Mouse (Mus musculus) midbrain, embryonic 15.5 days (tissue): Measurements from ENCODE around the gene Wnt10a. TPM values are rescaled to one million over a fixed set of nuclear protein-coding genes. Genes with fewer than 3 reads are reported as not detected.

Experiments used
- ATAC-seq: fragments of 200-750 bp; cut with Nextera tagmentation; replicated peaks from 2 replicates; pipeline ENCODE4 v1.8.0; 2017; ENCODE audit warnings: moderate TSS enrichment
- H3K27ac ChIP-seq: fragments of 300-500 bp; sonication (generic); 2 replicates; pipeline ENCODE4 v1.5.1; 2015; ENCODE audit warnings: mild to moderate bottlenecking, inconsistent platforms
- H3K27me3 ChIP-seq: fragments of 300-500 bp; sonication (generic); replicated peaks from 2 replicates; pipeline ENCODE4 v1.6.1; 2015; ENCODE audit warnings: inconsistent platforms
- H3K36me3 ChIP-seq: fragments of 300-500 bp; sonication (generic); replicated peaks from 2 replicates; pipeline ENCODE4 v1.6.1; 2015; ENCODE audit warnings: inconsistent platforms
- H3K4me1 ChIP-seq: fragments of 300-500 bp; sonication (generic); 2 replicates; pipeline ENCODE4 v1.6.1; 2015; ENCODE audit warnings: inconsistent platforms
- H3K4me2 ChIP-seq: fragments of 300-500 bp; sonication (generic); 2 replicates; pipeline ENCODE4 v1.6.1; 2015; ENCODE audit warnings: inconsistent platforms, mild to moderate bottlenecking, moderate library complexity
- H3K4me3 ChIP-seq: fragments of 300-500 bp; sonication (generic); 2 replicates; pipeline ENCODE4 v1.5.1; 2015; ENCODE audit warnings: mild to moderate bottlenecking, inconsistent platforms
- H3K9ac ChIP-seq: fragments of 300-500 bp; sonication (generic); 2 replicates; pipeline ENCODE4 v1.6.1; 2015; ENCODE audit warnings: mild to moderate bottlenecking, inconsistent platforms
- H3K9me3 ChIP-seq: fragments of 300-500 bp; sonication (generic); 2 replicates; pipeline ENCODE4 v1.6.1; 2016; ENCODE audit warnings: inconsistent platforms
- WGBS: fragments of 180-500 bp; shearing (Covaris S2); methylation state at CpG from one replicate; pipeline ENCODE4 v1.1.7; 2015; ENCODE audit warnings: mixed read lengths; 5-methylcytosine and 5-hydroxymethylcytosine counted together
- polyA plus RNA-seq: library from polyadenylated mRNA; unstranded; fragments of >200 nt; fragmentation: Nextera tagmentation; extraction: Ambion mirVana; gene quantifications from 2 replicates; pipeline ENCODE4 v1.2.1, GENCODE M21; 2015

The Wnt10a gene
- 0.34 and 0.37 TPM in 2 replicates for polyA plus RNA-seq

DNA sequence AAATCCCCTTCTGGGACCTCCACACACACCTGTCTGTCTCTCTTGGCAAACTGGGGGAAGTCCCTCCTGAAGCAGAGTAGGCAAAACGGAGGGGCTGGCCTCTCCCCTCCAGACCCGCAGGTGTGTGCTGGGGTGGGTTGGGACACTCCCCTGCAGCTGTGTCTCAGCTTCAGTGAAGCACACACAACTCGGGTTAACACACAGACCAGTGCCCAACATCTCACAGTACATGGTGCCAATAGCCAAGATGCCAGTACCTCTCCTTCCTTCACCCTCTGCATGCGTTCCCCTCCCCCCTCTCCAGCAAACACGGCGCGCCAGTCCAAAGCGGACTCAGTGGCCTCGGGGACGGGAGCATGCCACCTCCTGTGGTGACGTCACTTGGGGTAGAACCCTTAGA, at the start of gene Wnt10a:
Gene Wnt10a (plus strand): TSS at position 268 of the 400 bp plus-strand sequence.
- Histone ChIP-seq H3K4me2 (peak within 1 kb of the TSS; percentile 59), H3K36me3 (no peaks in the 10 kb centered on the region), H3K9me3 (no peaks in the 10 kb centered on the region), H3K9ac (peak within 1 kb of the TSS; percentile 22; the same call in 1 of the 2 replicates), H3K27me3 (peaks cover 82% of the 10 kb centered on the region), H3K4me3 (peak within 1 kb of the TSS; percentile 30), H3K27ac (no peak within 1 kb of the TSS), H3K4me1 (peaks cover 32% of the 10 kb centered on the region)
- ATAC-seq: no peak
- WGBS: 1% methylated on average over 11 of the region's 11 CpGs

DNA sequence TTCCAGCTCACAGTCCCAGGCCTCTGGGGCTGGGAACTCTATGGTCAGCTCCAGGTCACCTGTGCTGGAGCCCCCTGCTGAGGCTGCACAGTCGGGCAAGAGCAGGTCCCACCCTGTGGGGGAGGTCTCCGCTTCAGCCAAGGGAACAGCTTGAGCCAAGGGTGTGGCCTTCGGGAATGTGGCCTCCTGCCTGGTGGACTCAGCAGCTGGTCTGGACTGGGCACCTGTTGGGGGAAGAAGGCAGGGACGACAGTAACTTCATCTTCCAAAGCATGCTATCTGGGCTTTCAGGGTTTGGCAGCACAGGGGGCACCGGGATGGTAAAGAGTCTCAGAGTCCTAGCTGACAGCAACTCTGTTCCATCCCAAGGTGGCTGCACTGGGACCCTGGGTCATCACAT, 44.0 kb upstream of the Wnt10a start:
- no peak overlapping the region for H3K4me2 ChIP-seq
- H3K36me3 ChIP-seq: no peaks in the 10 kb centered on the region
- H3K27ac ChIP-seq: no peak overlapping the region
- H3K9me3 ChIP-seq: no peaks in the 10 kb centered on the region
- 73% methylated on average over 5 of the region's 5 CpGs for WGBS
- peaks cover 4% of the 10 kb centered on the region; the same call in 1 of the 2 replicates for H3K4me1 ChIP-seq
- H3K9ac ChIP-seq: no peak overlapping the region
- ATAC-seq: no peak
- H3K27me3 ChIP-seq: peaks cover 11% of the 10 kb centered on the region; the same call in 1 of the 2 replicates
- no peak overlapping the region for H3K4me3 ChIP-seq

- 7% methylated on average over 30 of the region's 30 CpGs for WGBS
- H3K27me3 ChIP-seq: peaks cover 11% of the 10 kb centered on the region; the same call in 1 of the 2 replicates
- H3K9ac ChIP-seq: no peak within 1 kb of the TSS
- H3K9me3 ChIP-seq: no peaks in the 10 kb centered on the region
- no peak for ATAC-seq
- H3K4me3 ChIP-seq: no peak within 1 kb of the TSS
- H3K4me2 ChIP-seq: peak within 1 kb of the TSS; percentile 34
- H3K27ac ChIP-seq: no peak within 1 kb of the TSS
- peaks cover 4% of the 10 kb centered on the region; the same call in 1 of the 2 replicates for H3K4me1 ChIP-seq
- H3K36me3 ChIP-seq: no peaks in the 10 kb centered on the region
These were observed 42.6 kb upstream of the Wnt10a start, which contains the start of gene Prkag3 for GRCm38 (mm10) chr1:74748643-74749271. Gene Prkag3, minus strand, starts transcription at chr1:74749221.

DNA sequence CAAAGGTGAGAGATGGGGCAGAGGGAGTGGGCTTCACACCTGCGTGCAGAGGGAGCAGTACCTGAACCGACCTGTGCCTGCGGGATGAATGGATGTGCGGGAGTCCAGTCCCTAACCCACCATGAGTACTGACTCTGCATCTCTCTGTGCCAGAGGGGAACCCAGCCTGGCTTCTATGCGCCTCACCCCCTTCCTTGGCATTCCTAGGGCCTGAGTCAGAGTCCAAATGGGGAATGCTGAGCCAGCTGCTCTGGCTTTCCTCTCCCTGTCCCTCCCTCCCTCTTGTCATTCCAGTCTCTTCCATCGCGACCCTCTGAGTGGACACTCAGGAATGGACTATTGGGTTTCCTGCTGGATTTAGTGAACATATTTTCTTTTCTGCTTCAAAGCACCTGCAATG, 42.0 kb upstream of the Wnt10a start:
- no peak overlapping the region for H3K4me2 ChIP-seq
- H3K27me3 ChIP-seq: peaks cover 11% of the 10 kb centered on the region; the same call in 1 of the 2 replicates
- ATAC-seq: no peak
- WGBS: 78% methylated on average over 7 of the region's 7 CpGs
- H3K9me3 ChIP-seq: no peaks in the 10 kb centered on the region
- peaks cover 4% of the 10 kb centered on the region; the same call in 1 of the 2 replicates for H3K4me1 ChIP-seq
- no peak overlapping the region for H3K4me3 ChIP-seq
- H3K9ac ChIP-seq: no peak overlapping the region
- no peaks in the 10 kb centered on the region for H3K36me3 ChIP-seq
- no peak overlapping the region for H3K27ac ChIP-seq

GRCm38 (mm10) chr1:74750683-74751082, 40.6 kb upstream of the Wnt10a start:
- Histone ChIP-seq H3K36me3 (no peaks in the 10 kb centered on the region), H3K4me2 (no peak overlapping the region), H3K27me3 (peaks cover 11% of the 10 kb centered on the region; the same call in 1 of the 2 replicates), H3K9me3 (no peaks in the 10 kb centered on the region), H3K27ac (no peak overlapping the region), H3K4me1 (peaks cover 4% of the 10 kb centered on the region; the same call in 1 of the 2 replicates), H3K4me3 (no peak overlapping the region), H3K9ac (no peak overlapping the region)
- 80% methylated on average over 4 of the region's 4 CpGs for WGBS
- ATAC-seq: no peak

GRCm38 (mm10) chr1:74752150-74752549, 39.2 kb upstream of the Wnt10a start:
- ATAC-seq: no peak
- Histone ChIP-seq H3K9ac (no peak overlapping the region), H3K36me3 (no peaks in the 10 kb centered on the region), H3K4me3 (no peak overlapping the region), H3K27ac (no peak overlapping the region), H3K4me2 (no peak overlapping the region), H3K4me1 (peaks cover 4% of the 10 kb centered on the region; the same call in 1 of the 2 replicates), H3K27me3 (peaks cover 6% of the 10 kb centered on the region; the same call in 1 of the 2 replicates), H3K9me3 (no peaks in the 10 kb centered on the region)
- WGBS: 83% methylated on average over 8 of the region's 8 CpGs

GRCm38 (mm10) chr1:74752833-74753232, 38.5 kb upstream of the Wnt10a start:
- no peaks in the 10 kb centered on the region for H3K9me3 ChIP-seq
- no peaks in the 10 kb centered on the region for H3K36me3 ChIP-seq
- peaks cover 4% of the 10 kb centered on the region; the same call in 1 of the 2 replicates for H3K4me1 ChIP-seq
- H3K4me2 ChIP-seq: no peak overlapping the region
- H3K4me3 ChIP-seq: no peak overlapping the region
- no peak overlapping the region for H3K27ac ChIP-seq
- peaks cover 4% of the 10 kb centered on the region; the same call in 1 of the 2 replicates for H3K27me3 ChIP-seq
- ATAC-seq: no peak
- WGBS: 98% methylated on average over 3 of the region's 3 CpGs
- H3K9ac ChIP-seq: no peak overlapping the region

DNA sequence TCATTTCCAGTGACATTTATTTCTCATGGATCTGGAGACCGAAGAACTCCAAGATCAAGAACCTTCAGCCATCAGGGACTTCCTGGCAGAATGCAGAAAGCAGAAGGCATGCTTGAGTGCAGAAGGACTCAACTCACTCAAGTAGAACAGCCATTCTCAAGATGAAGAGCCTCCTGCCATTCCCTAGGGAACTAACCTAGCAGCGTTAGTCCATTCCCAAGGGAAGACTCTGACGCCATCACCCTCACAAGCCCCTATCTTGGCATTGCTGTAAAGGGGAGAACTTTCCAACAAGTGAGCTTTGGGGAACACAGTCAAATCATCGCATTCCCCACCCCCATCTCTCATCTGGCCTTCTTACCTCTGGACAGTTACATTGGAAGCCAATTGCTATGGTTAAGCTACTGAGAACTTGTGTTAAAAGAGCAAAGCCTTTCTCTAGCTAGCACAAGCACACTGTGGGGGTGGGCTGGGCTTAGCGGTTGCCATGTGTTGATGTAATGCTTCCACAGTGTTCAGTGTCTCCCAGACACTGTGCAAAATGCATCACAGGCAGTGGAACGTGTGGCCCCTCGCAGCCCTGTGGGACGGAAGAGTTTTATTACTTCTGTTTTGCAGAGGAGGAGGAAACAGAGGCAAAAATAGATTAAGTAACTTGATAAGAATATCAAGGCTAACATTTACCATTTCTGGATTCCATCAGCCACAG, 37.9 kb upstream of the Wnt10a start:
- H3K9me3 ChIP-seq: no peaks in the 10 kb centered on the region
- no peak for ATAC-seq
- peaks cover 4% of the 10 kb centered on the region; the same call in 1 of the 2 replicates for H3K4me1 ChIP-seq
- H3K9ac ChIP-seq: no peak overlapping the region
- no peak overlapping the region for H3K4me3 ChIP-seq
- no peak overlapping the region for H3K27ac ChIP-seq
- H3K4me2 ChIP-seq: no peak overlapping the region
- no peaks in the 10 kb centered on the region; the same call in 1 of the 2 replicates for H3K27me3 ChIP-seq
- 89% methylated on average over 8 of the region's 8 CpGs for WGBS
- H3K36me3 ChIP-seq: no peaks in the 10 kb centered on the region

DNA sequence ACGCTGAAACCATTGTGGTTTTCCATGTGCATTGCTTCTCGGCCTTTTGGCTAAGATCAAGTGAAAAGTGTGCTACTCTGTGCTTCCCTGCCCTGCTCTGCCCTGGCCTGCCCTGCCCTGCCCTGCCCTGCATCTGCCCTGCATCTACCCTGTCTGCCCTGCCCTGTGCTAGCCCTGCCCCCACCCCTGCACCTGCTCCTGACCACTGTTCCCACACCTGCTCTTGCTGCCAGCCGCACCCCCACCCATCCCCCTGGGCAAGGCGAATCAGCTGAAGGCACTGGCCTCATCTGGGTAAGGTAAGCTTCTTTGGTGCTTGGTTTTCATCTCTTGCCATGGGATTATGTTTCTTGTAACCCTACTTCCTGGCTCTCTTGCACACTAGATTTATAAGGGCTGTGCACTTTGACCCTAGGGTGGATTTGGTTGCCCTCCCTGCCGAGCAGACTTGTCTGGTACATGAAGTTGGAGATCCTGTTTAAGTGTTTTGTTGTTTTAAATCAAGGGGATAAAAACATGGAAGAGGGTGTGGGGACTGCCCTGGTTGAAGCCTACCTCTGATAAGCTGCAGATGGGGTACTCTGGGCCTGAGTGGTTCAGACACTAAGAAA, 37.0 kb upstream of the Wnt10a start:
- Histone ChIP-seq H3K9ac (no peak overlapping the region), H3K4me1 (no peaks in the 10 kb centered on the region), H3K27me3 (no peaks in the 10 kb centered on the region; the same call in 1 of the 2 replicates), H3K9me3 (no peaks in the 10 kb centered on the region), H3K36me3 (no peaks in the 10 kb centered on the region), H3K27ac (no peak overlapping the region), H3K4me2 (no peak overlapping the region), H3K4me3 (no peak overlapping the region)
- 75% methylated on average over 5 of the region's 5 CpGs for WGBS
- no peak for ATAC-seq

DNA sequence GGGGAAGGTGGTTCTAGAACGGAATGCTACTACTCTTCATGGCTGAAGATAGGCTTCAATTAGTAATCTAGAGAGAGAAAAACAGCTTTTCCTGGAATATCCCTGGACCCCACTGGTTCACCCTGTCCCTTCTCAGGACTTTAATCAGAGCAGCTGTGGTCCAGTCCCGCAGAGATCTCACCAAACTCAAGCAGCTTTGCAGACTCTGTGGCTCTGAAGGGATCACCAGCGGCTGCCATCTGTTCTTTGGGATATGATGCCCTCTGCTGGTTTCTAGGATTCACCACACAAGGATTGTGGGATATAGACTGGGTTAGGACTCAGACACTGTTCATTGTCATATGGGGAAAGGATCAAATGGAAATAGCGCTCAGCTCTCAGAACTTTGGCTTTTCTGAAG, 31.5 kb upstream of the Wnt10a start:
- ATAC-seq: no peak
- H3K9ac ChIP-seq: no peak overlapping the region
- 30% methylated on average over 4 of the region's 4 CpGs for WGBS

DNA sequence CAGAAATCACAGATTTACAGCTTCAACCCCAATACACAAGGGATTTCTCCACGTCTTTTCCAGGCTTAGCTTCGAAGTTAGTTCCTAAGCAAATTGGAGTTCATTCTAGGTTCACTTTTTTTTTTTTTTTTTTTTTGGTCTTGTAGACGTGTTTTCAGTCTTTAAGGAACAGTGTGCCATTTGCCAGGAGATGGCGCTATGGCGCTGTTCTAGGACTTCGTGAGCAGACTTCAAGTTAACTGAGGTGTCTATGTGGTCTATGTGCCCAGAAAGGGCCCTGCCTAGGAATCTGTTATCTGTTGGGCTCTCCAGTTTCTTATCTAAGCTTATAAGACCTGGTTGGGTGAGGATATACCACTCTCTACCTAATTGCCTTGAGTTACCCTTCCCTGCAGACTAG, 28.2 kb upstream of the Wnt10a start:
- ATAC-seq: no peak
- Histone ChIP-seq H3K4me1 (no peaks in the 10 kb centered on the region), H3K4me3 (no peak overlapping the region), H3K9ac (no peak overlapping the region), H3K9me3 (no peaks in the 10 kb centered on the region), H3K27me3 (peaks cover 12% of the 10 kb centered on the region), H3K4me2 (no peak overlapping the region), H3K27ac (no peak overlapping the region), H3K36me3 (no peaks in the 10 kb centered on the region)
- WGBS: 4% methylated on average over 6 of the region's 6 CpGs

More for the DNA sequence above, 31.5 kb upstream of the Wnt10a start:
- Histone ChIP-seq H3K36me3 (no peaks in the 10 kb centered on the region), H3K4me1 (no peaks in the 10 kb centered on the region), H3K27me3 (peaks cover 3% of the 10 kb centered on the region; the same call in 1 of the 2 replicates), H3K4me2 (no peak overlapping the region), H3K27ac (no peak overlapping the region), H3K9me3 (no peaks in the 10 kb centered on the region), H3K4me3 (no peak overlapping the region)
